Mouse (Mus musculus): Measurements from ENCODE around the gene Mpeg1. TPM values are rescaled to one million over a fixed set of nuclear protein-coding genes. Genes with fewer than 3 reads are reported as not detected.

Mpeg1 gene
- polyA plus RNA-seq, 1 experiment = 7.9 TPM

- WGBS = 20% methylated on average over 8 of the region's 8 CpGs
Observed at GRCm38 (mm10) chr19:12488969-12489674, 28.5 kb downstream of the Mpeg1 start.

DNA sequence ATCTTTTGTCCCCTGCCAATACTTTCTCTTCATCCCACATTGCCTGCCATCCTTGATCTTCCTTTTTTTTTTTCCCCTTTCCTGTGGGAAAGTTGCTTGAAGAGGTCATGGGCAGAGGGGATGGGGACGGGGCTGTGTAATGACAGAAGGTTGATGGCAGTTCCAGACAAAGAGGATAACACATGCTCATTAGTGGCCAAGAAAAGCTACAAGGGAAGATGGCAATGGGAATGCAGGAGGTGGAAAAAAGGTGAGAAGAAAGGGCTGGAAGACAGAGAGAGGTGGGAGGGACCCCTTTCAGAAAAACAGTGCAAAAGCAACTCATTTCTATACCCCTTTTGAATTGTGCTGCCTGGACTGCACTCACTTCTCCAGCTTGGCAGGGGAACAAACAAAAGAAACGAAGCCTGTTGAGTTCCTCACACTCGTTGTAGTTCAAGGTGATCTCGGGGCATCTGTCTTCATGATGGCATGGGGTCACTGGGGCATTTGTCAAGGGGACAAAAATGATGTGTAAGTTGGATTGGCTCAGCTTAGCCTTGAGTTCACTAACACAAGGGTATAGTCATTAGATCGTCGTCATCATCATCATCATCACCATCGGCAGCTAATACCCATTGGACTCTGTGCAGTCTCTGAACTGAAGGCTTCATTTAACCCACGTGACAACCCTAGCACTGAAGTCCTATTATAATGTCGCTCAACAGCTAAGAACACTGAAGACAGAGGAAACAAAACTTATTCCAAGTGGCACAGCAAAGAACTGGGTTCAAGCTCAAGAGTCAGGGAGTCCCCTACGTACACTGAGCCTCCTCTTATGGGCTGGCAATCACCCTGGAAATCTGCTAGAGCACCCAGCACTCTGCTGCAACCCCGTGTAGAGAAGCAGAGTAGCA is 29.3 kb downstream of the Mpeg1 start:
- DNase-seq (ENCODE audit: low read depth, low spot score) = no peak
- WGBS = 78% methylated on average over 11 of the region's 11 CpGs

More at GRCm38 (mm10) chr19:12488969-12489674, 28.5 kb downstream of the Mpeg1 start:
- DNase-seq (ENCODE audit: low read depth, low spot score) = peak; percentile 92

- no peak for DNase-seq (ENCODE audit: low read depth, low spot score)
- WGBS = 80% methylated on average over 7 of the region's 7 CpGs
Observed at GRCm38 (mm10) chr19:12491636-12492035, 31.1 kb downstream of the Mpeg1 start.

DNA sequence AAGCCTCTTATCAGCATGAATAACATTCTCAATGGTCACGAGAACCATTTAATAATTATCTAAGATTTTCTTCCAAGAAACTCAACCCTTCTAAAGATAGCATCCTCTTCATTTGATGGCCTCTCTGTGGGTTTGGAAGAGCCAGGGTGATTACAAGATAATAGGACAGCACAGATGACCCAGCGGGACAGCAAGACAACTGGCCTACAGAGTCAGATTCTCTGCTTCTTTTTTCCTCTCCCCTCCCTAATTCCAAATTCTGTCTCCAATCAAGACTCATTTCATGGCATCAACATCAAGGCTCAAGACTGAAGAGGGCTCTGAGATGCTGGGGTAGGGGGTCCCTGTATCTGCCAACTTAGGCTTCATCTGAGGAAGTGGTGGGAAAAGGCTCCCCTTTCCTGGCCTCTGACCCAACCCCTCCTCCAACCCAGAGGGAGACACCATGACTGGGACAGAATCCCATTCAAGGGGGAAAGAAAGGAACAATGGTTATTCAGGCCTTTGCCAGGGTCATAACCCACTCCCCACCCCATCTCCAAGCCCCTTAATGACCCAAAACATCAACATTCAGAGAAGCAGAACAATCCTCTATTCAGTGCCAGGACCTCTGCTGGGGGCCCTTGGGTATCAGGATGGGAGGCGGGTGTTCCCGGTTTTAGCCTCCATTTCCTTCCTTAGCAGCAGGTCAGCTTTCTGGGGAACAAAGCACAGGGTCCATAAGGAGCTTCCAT is 33.0 kb downstream of the Mpeg1 start:
- 84% methylated on average over 4 of the region's 4 CpGs for WGBS

DNA sequence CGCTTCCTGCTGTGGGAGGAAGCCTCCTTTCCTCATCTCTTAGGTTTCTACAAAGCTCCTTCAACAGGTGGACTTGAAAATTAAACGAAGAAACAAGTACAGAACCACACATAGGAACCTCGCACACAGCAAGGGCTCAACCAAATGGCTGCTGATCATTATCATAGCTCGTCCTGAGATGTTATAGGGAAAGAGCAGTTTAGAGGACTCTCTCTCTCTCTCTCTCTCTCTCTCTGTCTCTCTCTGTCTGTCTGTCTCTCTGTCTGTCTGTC is 33.5 kb downstream of the Mpeg1 start:
- WGBS = 89% methylated on average over 4 of the region's 4 CpGs
- DNase-seq (ENCODE audit: low read depth, low spot score) = no peak

More for the DNA sequence above, 33.0 kb downstream of the Mpeg1 start:
- no peak for DNase-seq (ENCODE audit: low read depth, low spot score)

GRCm38 (mm10) chr19:12494972-12495535 is 34.5 kb downstream of the Mpeg1 start:
- no peak for DNase-seq (ENCODE audit: low read depth, low spot score)
- WGBS = 63% methylated on average over 3 of the region's 3 CpGs

GRCm38 (mm10) chr19:12496241-12496640 is 35.7 kb downstream of the Mpeg1 start:
- WGBS = 76% methylated on average over 2 of the region's 2 CpGs
- no peak for DNase-seq (ENCODE audit: low read depth, low spot score)

DNA sequence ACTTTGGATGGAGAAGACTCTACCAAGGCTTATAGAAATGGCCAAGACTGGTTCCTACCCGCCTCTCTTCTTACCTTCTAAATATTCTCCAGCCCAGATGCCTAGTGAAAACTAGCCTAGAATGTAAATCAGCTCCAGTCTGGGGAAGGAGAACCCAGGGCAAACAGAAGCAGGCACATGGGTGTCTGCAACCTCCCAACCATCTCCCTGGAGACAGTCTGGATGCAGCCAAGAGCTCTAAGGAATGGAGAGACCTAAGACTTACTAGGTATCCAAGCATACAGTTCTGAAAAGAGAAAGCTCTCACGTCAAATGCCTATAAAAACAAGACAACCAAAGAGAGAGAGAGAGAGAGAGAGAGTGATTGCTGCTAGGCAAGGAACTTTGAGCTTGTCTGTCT is 37.3 kb downstream of the Mpeg1 start:
- 66% methylated on average over 2 of the region's 2 CpGs for WGBS
- no peak for DNase-seq (ENCODE audit: low read depth, low spot score)

GRCm38 (mm10) chr19:12498321-12498720 is 37.7 kb downstream of the Mpeg1 start:
- 44% methylated on average over 4 of the region's 4 CpGs for WGBS
- no peak for DNase-seq (ENCODE audit: low read depth, low spot score)

DNA sequence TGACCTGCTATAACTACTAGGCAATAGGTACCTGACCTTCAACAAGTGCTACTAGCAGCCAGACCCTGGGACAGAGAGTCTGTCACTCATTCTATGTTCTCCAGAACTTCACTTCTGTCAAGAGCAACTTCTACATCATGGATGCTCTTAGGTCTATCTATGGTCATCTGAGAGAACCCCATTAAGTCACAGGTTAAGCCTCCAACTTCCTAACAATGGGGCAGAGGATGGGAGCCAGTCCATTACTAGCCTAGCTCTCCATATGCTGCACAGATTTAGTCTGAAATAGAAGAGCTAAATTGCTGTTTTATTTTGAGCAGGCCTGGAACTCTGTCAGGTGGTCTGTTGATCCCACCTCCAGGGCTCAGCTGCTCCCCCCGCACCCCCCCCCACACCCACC is 38.4 kb downstream of the Mpeg1 start:
- no peak for DNase-seq (ENCODE audit: low read depth, low spot score)
- WGBS = 69% methylated on average over 1 of the region's 1 CpGs

DNA sequence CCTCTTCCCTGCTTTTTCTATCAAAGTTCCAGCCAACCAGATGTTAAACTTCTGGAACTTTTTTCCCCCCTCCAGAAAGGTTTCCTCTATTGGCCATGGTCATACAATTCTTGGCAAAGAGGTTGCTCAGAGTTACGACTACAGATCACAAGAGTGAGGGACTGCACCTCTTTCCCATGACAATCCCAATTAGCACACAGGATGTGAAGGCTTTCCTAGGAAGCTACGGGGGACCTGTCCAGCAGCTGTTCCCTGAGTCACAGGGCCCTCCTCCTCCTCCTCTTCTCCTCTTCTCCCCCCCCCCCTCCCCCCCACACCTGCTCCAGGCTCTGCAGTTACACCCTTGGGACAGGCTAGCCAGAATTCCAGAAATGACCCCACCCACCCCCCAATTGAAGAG is 38.9 kb downstream of the Mpeg1 start:
- DNase-seq (ENCODE audit: low read depth, low spot score) = no peak
- WGBS = 7% methylated on average over 2 of the region's 2 CpGs

- WGBS = 10% methylated on average over 3 of the region's 3 CpGs
- no peak for DNase-seq (ENCODE audit: low read depth, low spot score)
Observed at GRCm38 (mm10) chr19:12500124-12500523, 39.5 kb downstream of the Mpeg1 start.

DNA sequence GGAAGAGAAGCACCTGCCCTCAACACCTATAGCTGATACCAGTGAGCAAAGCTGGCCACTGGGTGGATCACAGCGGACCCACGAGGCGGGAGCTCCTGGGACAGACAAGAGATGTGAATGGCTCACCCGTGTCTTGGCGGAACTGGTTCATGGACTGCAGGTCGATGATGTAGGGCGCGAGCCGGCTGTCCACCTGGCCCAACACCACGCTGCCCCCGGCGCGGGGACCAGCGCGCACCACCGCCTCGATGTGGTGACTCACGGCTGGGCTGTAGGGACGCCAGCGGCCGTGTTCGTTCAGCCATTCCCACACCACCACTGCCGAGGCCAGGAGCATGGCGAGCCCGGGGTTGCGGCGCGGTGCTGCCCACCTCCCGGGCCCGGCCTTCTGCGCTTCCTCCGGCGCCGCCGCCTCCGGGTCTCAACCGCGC is 40.3 kb downstream of the Mpeg1 start:
- WGBS = 1% methylated on average over 38 of the region's 38 CpGs
- DNase-seq (ENCODE audit: low read depth, low spot score) = no peak

DNA sequence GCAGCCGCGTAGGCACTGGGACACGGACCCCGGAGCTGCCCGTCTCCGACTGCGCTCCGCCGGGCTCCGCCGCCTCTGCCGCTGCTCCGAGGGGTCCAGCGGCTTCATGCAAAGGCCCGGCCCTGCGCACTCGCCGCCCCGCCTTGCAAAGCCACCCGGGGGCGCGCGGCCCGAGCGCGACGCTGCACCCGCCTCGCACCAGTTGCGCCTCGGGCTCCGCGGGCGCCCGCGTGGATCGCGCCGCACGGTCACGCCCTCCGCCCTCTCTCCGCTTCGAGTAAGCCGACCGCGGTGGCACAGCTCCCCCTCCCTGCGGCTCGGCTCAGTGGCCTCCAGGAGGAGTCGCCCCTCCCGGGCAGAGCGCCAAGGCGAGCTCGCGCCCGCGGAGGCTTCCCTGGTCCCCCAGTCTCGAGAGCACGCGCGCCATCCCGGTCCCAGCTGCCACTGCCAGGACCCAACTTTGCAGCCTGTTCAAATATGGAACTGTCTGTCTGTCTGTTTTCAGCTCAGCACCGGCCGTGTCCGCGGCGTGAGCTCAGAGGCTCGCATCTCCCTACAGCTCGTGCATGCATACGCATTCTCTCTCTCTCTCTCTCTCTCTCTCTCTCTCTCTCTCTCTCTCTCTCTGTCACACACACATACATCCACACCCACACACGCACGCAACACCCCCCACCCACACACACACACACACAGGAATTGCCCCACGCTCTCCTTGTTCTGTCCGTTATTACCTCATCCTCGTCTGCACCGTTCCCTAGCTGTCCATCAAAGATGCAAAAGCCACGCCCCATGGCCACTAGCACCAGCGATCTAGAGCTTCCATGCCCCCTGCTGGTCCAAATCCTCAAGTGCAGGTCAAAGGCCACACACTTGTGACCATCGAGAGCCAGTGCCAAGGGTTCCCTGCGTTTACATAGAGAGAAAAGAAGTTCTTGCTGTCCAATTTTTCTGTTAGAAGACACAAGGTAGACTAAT is 41.1 kb downstream of the Mpeg1 start, which contains the start of gene Dtx4:
Gene Dtx4, minus strand, starts transcription at position 85 of the 978 bp plus-strand sequence.
- DNase-seq (ENCODE audit: low read depth, low spot score) = peak; percentile 99
- 1% methylated on average over 80 of the region's 80 CpGs for WGBS

DNA sequence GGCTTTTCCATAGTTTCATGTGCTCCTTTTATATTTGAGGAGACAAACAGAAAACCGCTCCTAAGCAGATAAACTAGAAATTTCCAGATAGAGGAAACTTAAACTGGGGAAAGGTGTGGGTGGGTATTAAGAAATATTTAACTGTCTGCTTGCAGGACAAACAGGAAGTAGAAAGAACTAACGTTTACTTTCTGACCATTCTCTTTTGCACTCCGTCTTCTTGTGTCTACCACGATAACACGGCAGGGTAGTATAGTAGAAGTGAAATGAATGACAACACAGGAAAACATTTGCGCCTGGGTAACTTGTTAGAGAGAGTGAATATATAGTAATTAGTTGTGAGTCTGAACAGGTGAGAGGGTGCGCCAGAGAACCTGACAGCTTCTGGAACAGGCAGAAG is 42.2 kb downstream of the Mpeg1 start:
- WGBS = 65% methylated on average over 7 of the region's 7 CpGs
- DNase-seq (ENCODE audit: low read depth, low spot score) = no peak

GRCm38 (mm10) chr19:12514621-12515020 is 54.0 kb downstream of the Mpeg1 start:
- no peak for DNase-seq (ENCODE audit: low read depth, low spot score)
